Mouse (Mus musculus) ES-E14 (cell line): ENCODE results near the gene Zc3h13. TPM values are rescaled to one million over a fixed set of nuclear protein-coding genes. Genes with fewer than 3 reads are reported as not detected.

Experiments used
- DNase-seq: peaks from one replicate; pipeline ENCODE4 v3.0.0-alpha.2; 2013; ENCODE audit warnings: low read depth, low spot score
- H3K27ac ChIP-seq: 2 replicates; pipeline ENCODE4 v1.5.1; 2012; ENCODE audit warnings: low read depth, mild to moderate bottlenecking, low read length, moderate library complexity, mixed read lengths; ENCODE audit not compliant: poor library complexity, insufficient read depth, severe bottlenecking
- H3K36me3 ChIP-seq: 2 replicates; pipeline ENCODE4 v1.6.1; 2012; ENCODE audit warnings: mild to moderate bottlenecking, low read length, moderate library complexity, mixed read lengths; ENCODE audit not compliant: control insufficient read depth, poor library complexity, insufficient read depth, severe bottlenecking
- H3K4me1 ChIP-seq, 2 experiments: fragments of 150-350 bp in 1 of 2; sonication (generic) in 1 of 2; 2 replicates each; pipeline ENCODE4 v1.6.1; 2012; ENCODE audit warnings: low read length in 2 of 2, mild to moderate bottlenecking in 1 of 2, mixed read lengths in 1 of 2; ENCODE audit not compliant: control insufficient read depth in 2 of 2, insufficient read depth in 2 of 2, poor library complexity in 1 of 2
- H3K4me3 ChIP-seq, 2 experiments: fragments of 150-350 bp in 1 of 2; sonication (generic) in 1 of 2; 2 replicates each; pipeline ENCODE4 v1.5.1; 2012; ENCODE audit warnings: low read length in 2 of 2, low read depth in 1 of 2, mild to moderate bottlenecking in 1 of 2, mixed read lengths in 1 of 2; ENCODE audit not compliant: insufficient read depth in 1 of 2, poor library complexity in 1 of 2, severe bottlenecking in 1 of 2
- H3K9ac ChIP-seq: 2 replicates; pipeline ENCODE4 v1.6.1; 2012; ENCODE audit warnings: low read depth, mild to moderate bottlenecking, low read length, mixed read lengths; ENCODE audit not compliant: poor library complexity, insufficient read depth, severe bottlenecking
- H3K9me3 ChIP-seq: fragments of 150-350 bp; sonication (generic); 2 replicates; pipeline ENCODE4 v1.6.1; 2012; ENCODE audit warnings: low read depth, mild to moderate bottlenecking, low read length; ENCODE audit not compliant: control insufficient read depth, insufficient read depth
- CHD2 ChIP-seq: IDR thresholded peaks from 2 replicates; pipeline ENCODE4 v1.6.1; 2014; ENCODE audit warnings: mild to moderate bottlenecking, low read depth, low read length, inconsistent platforms
- HCFC1 ChIP-seq: IDR thresholded peaks from 2 replicates; pipeline ENCODE4 v1.6.1; 2012; ENCODE audit warnings: low read length, inconsistent platforms, borderline replicate concordance; ENCODE audit not compliant: insufficient read depth
- MAFK ChIP-seq: IDR thresholded peaks from 2 replicates; pipeline ENCODE4 v1.6.1; 2014; ENCODE audit warnings: mild to moderate bottlenecking, low read depth, low read length, inconsistent platforms; ENCODE audit not compliant: insufficient read depth
- ZC3H11A ChIP-seq: IDR thresholded peaks from 2 replicates; pipeline ENCODE4 v1.6.1; 2012; ENCODE audit warnings: low read depth, mild to moderate bottlenecking, inconsistent platforms, low read length, borderline replicate concordance
- ZNF384 ChIP-seq: IDR thresholded peaks from 2 replicates; pipeline ENCODE4 v1.6.1; 2012; ENCODE audit warnings: low read depth, low read length, inconsistent platforms
- in situ Hi-C, 2 experiments: fragments of 600-800 bp; cut with MboI; formaldehyde crosslinking; loops; one replicate each; pipeline ENCODE4 v1.15.1; 2025; ENCODE audit warnings: low sequenced_read_pairs in 2 of 2, inconsistent platforms in 1 of 2; ENCODE audit not compliant: unreplicated experiment in 2 of 2
- total RNA-seq: library from RNA; depleted of rRNA; stranded (reverse); fragments of 300-350 nt; gene quantifications from 2 replicates; pipeline ENCODE4 v1.2.3, GENCODE M21; 2012

Zc3h13 gene
- total RNA-seq, 1 experiment: 19.4 TPM

DNA sequence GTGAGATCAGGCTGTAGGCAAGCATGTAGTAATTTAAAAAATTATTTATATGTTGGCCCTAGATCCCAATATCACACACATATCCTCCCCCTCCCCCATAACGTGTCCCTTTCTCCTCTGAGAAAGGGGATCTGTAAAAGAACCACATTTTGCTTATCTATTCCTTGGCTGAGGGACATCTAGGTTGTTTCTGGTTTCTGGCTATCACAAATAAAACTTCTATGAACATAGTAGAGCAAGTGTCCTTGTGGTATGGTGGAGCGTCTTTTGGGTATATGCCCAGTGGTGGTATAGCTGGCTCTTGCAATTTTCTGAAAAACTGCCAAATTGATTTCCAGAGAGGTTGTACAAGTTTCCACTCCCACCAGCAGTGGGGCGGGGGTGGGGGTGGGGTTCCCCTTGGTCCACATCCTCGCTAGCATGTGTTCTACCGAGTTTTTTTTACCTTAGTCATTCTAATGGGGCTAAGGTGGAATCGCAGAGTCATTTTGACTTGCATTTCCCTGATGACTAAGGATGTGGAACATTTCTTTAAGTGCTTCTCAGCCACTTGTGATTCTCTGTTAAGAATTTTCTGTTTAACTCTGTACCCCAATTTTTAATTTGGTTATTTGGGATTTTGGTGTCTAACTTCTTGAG lies 46.0 kb upstream of the Zc3h13 start:
- Histone ChIP-seq H3K27ac (no peak overlapping the region), H3K9me3 (no peaks in the 10 kb centered on the region), H3K9ac (no peak overlapping the region), H3K36me3 (no peaks in the 10 kb centered on the region), H3K4me3 (no peak overlapping the region), H3K4me1 (no peaks in the 10 kb centered on the region)
- DNase-seq: no peak
- in situ Hi-C loops: no loop called here
- 0 out of 2 replicates have a peak, but pooled peaks have one; percentile 28 for TF ChIP-seq MAFK
- no peak for TF ChIP-seq CHD2
- no peak for TF ChIP-seq ZNF384

DNA sequence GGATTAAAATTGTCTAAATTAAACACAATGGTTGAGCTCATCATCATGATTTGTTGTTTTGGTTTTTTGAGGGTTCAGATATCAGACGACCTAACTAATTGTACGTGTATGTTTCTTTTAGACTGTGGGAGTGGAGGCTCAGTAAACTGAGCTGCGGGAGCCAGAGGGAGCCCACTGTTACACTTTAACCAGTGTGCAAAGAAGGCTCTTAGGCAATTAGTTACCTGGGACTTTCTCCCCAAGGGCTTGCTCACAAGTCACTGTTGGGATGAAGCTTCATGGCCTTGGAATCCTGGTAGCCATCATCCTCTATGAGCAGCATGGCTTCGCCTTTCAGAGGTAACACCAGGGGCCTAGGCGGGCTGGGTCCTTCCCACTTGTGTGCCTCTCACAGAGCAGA lies 42.1 kb upstream of the Zc3h13 start, which contains the start of gene Cpb2:
TSS of gene Cpb2 (plus strand) at position 201 of the 400 bp plus-strand sequence.
- H3K4me1 ChIP-seq: no peaks in the 10 kb centered on the region
- no peaks in the 10 kb centered on the region for H3K36me3 ChIP-seq
- TF ChIP-seq HCFC1 (no peak), MAFK (no peak), CHD2 (no peak), ZNF384 (no peak), ZC3H11A (no peak)
- in situ Hi-C loops: no loop called here
- DNase-seq: no peak
- H3K9me3 ChIP-seq: no peaks in the 10 kb centered on the region
- H3K27ac ChIP-seq: no peak within 1 kb of the TSS
- no peak within 1 kb of the TSS for H3K4me3 ChIP-seq
- H3K9ac ChIP-seq: no peak within 1 kb of the TSS

DNA sequence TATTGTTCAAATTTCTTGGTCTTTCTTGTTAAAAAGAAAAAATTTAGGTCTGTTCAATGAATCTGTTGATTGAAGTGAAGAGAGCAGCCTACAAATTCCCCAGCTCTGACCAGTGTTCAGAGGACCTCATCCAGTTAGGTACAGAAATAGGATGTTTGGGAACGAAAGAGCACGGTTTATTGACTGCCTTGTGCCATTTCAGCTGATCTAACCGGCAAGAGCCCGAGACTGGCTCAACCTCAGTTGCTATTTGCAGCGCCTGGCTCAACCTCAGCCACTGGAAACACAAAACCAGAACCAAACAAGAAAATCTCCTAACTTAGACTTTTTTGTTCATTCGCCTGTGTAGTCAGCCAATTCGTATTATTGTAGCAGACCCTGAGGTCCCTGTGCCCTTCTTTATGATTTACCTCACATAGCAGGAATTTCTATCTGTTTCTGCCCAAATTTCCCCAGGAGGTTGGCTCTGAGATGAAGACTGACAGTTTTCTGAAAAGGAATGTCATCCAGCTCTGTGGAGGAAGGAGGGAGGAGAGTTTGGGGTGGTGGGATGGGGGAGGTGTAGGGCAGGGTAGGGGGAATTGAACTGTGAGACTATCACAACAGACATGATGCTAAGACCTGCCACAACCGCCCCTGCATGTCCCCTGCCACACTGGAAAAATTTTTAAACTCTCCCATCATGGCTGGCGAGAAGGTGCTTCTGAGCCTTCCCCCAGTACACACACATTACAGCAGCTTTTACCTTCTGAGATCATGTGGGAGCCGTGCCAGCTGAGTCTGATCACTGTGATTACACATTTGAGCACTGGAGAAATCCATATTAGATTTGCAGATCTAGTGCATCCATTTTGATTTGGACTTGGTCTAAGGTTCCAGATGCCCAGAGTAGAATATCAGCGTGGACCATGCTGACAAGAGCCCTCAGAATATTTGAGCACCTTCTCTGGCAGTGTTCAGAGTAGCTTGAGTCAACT lies 37.9 kb upstream of the Zc3h13 start:
- H3K36me3 ChIP-seq: no peaks in the 10 kb centered on the region
- DNase-seq: no peak
- TF ChIP-seq ZC3H11A (no peak), HCFC1 (no peak), CHD2 (no peak), MAFK (no peak), ZNF384 (no peak)
- H3K9me3 ChIP-seq: no peaks in the 10 kb centered on the region
- no peak overlapping the region for H3K9ac ChIP-seq
- no peaks in the 10 kb centered on the region for H3K4me1 ChIP-seq
- H3K4me3 ChIP-seq: no peak overlapping the region
- H3K27ac ChIP-seq: 0 out of 2 replicates have a peak overlapping the region, but pooled peaks have one; percentile 37
- in situ Hi-C loops: no loop called here

DNA sequence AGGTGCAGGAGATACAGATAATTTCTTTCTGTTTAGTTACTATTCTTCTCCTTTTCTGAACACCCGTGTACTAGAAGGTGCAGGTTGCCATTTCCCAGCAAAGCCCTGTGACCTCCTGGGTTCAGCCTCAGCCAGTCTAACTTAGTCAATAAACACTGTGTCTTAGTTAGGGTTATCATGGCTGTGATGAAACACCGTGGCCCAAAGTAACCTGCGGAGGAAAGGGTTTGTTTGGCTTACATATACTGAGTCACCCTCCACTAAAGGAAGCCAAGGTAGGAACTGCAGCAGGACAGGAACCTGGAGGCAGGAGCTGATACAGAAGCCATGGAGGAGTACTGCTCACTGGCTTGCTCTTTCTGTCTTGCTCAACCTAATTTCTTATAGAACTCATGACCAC lies 33.7 kb upstream of the Zc3h13 start:
- H3K9me3 ChIP-seq: no peaks in the 10 kb centered on the region
- no peak overlapping the region for H3K9ac ChIP-seq
- H3K27ac ChIP-seq: no peak overlapping the region
- TF ChIP-seq MAFK (no peak), CHD2 (no peak), ZNF384 (no peak), ZC3H11A (no peak), HCFC1 (no peak)
- H3K4me3 ChIP-seq: no peak overlapping the region
- H3K4me1 ChIP-seq: no peaks in the 10 kb centered on the region
- DNase-seq: no peak
- no peaks in the 10 kb centered on the region for H3K36me3 ChIP-seq
- in situ Hi-C loops: no loop called here
